Mouse (Mus musculus) thymus, adult 2 months (tissue): ENCODE data around the gene Grin2c.

Source experiments
- CTCF ChIP-seq: fragments of 200-500 bp; IDR thresholded peaks from 2 replicates; pipeline ENCODE4 v1.5.1; 2012; ENCODE audit warnings: mild to moderate bottlenecking, control low read depth, low read length, moderate library complexity, borderline replicate concordance; ENCODE audit not compliant: control insufficient read depth, poor library complexity, insufficient read depth; ENCODE audit errors: extremely low read depth
- POLR2A ChIP-seq: fragments of 200-500 bp; IDR thresholded peaks from 2 replicates; pipeline ENCODE4 v1.6.1; 2012; ENCODE audit warnings: mild to moderate bottlenecking, low read length, control low read depth, moderate library complexity; ENCODE audit not compliant: control insufficient read depth, poor library complexity, insufficient read depth; ENCODE audit errors: extremely low read depth

DNA sequence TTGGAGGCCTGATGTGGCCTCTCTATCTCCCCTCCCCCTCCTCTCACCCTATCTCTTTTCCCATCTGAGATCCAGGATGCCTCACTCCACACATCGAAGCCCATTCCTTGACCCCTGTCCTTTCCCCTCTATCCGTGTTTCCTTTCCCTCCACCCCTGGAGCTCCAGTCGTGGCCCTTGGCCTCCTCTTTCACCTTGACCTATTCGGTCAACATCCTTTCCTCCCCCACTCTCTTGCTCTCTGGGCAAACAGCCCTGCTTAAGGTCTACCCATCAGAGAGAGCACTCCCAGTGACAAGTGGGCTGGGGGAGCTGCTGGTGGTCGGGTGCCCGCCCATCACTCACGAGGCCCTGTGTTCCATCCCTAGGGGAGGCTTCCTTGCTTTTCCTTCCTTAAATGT lies 6.7 kb upstream of the Grin2c start:
- TF ChIP-seq CTCF (no peak), POLR2A (no peak)
